ENCODE assay signal across 31 mouse cellular contexts in genomic region chr2:49354066-49354465, GRCm38 (mm10).
"Had no signal": no experiment of that assay in that cellular context is flagged by ENCODE, and none has a peak within 500 bp of the region (broad histone marks: within the 10 kb centered on the region; RNA-seq: fewer than 3 reads in every experiment).

No protein-coding gene starts in this region.

- H3K36me3 ChIP-seq: limb, embryonic 10.5 days; limb, embryonic 12.5 days; limb, embryonic 13.5 days; limb, embryonic 15.5 days; liver, embryonic 12.5 days; liver, embryonic 13.5 days; liver, embryonic 15.5 days; lung, embryonic 15.5 days; midbrain, embryonic 10.5 days; midbrain, embryonic 12.5 days; midbrain, embryonic 13.5 days; midbrain, embryonic 15.5 days; neural tube, embryonic 12.5 days; neural tube, embryonic 13.5 days had no signal

- DNase-seq: left cerebral cortex, postnatal 4 days; liver; liver, embryonic 13.5 days; liver, postnatal 0 days; lung, adult 18-20 months; lung, adult 2 months; lung, embryonic 14.5 days; lung, postnatal 10 days; lung, postnatal 14 days; lung, postnatal 36 days; lung, postnatal 4 days; midbrain, embryonic 14.5 days had no signal

- H3K27me3 ChIP-seq: limb, embryonic 12.5 days; limb, embryonic 13.5 days; limb, embryonic 15.5 days; liver, embryonic 12.5 days; liver, embryonic 13.5 days; liver, embryonic 15.5 days; lung, embryonic 15.5 days; midbrain, embryonic 12.5 days; midbrain, embryonic 13.5 days; midbrain, embryonic 15.5 days; neural tube, embryonic 12.5 days; neural tube, embryonic 13.5 days had no signal

- ATAC-seq: liver, embryonic 12.5 days; liver, postnatal 0 days; lung, postnatal 0 days; midbrain, embryonic 13.5 days; midbrain, embryonic 15.5 days; midbrain, embryonic 16.5 days had no signal

- H3K9me3 ChIP-seq: limb, embryonic 10.5 days; limb, embryonic 12.5 days; limb, embryonic 13.5 days; limb, embryonic 15.5 days; liver, embryonic 12.5 days; liver, embryonic 13.5 days; liver, embryonic 15.5 days; lung, embryonic 15.5 days; megakaryocyte, embryonic 14.5 days; midbrain, embryonic 10.5 days; midbrain, embryonic 12.5 days; midbrain, embryonic 13.5 days; midbrain, embryonic 15.5 days; neural tube, embryonic 12.5 days; neural tube, embryonic 13.5 days had no signal

- H3K9ac ChIP-seq: limb, embryonic 12.5 days; limb, embryonic 13.5 days; limb, embryonic 15.5 days; liver, embryonic 12.5 days; liver, embryonic 13.5 days; liver, embryonic 14.5 days; liver, embryonic 15.5 days; liver, postnatal 0 days; lung, embryonic 14.5 days; lung, embryonic 15.5 days; midbrain, embryonic 12.5 days; midbrain, embryonic 13.5 days; midbrain, embryonic 15.5 days; neural tube, embryonic 12.5 days; neural tube, embryonic 13.5 days had no signal

- H3K4me3 ChIP-seq: limb, embryonic 10.5 days; limb, embryonic 12.5 days; limb, embryonic 13.5 days; limb, embryonic 15.5 days; liver, embryonic 12.5 days; liver, embryonic 13.5 days; liver, embryonic 15.5 days; lung, embryonic 15.5 days; megakaryocyte, embryonic 14.5 days; midbrain, embryonic 10.5 days; midbrain, embryonic 12.5 days; midbrain, embryonic 13.5 days; midbrain, embryonic 15.5 days; myocyte; neural tube, embryonic 12.5 days; neural tube, embryonic 13.5 days had no signal

- H3K4me1 ChIP-seq: liver, embryonic 12.5 days; megakaryocyte, embryonic 14.5 days; midbrain, embryonic 10.5 days; midbrain, embryonic 12.5 days; midbrain, embryonic 13.5 days; midbrain, embryonic 15.5 days; neural tube, embryonic 12.5 days; neural tube, embryonic 13.5 days had no signal

- H3K27ac ChIP-seq: limb, embryonic 10.5 days; limb, embryonic 12.5 days; limb, embryonic 13.5 days; limb, embryonic 15.5 days; liver, embryonic 12.5 days; liver, embryonic 13.5 days; liver, embryonic 14.5 days; liver, embryonic 15.5 days; lung, embryonic 15.5 days; macrophage; midbrain, embryonic 10.5 days; midbrain, embryonic 12.5 days; midbrain, embryonic 13.5 days; midbrain, embryonic 15.5 days; neural tube, embryonic 12.5 days; neural tube, embryonic 13.5 days had no signal
